Mouse (Mus musculus) gastrocnemius, adult 2 months (tissue): ENCODE results near the gene Mettl22. TPM values are rescaled to one million over a fixed set of nuclear protein-coding genes. Genes with fewer than 3 reads are reported as not detected.

Source experiments
- DNase-seq: peaks from one replicate; pipeline ENCODE4 v3.0.0; 2022
- H3K27ac ChIP-seq: fragments of 200-600 bp; 2 replicates; pipeline ENCODE4 v1.8.1; 2022; ENCODE audit warnings: mild to moderate bottlenecking
- H3K4me3 ChIP-seq: fragments of 200-600 bp; 2 replicates; pipeline ENCODE4 v1.8.1; 2022; ENCODE audit warnings: mild to moderate bottlenecking, moderate library complexity
- CTCF ChIP-seq: fragments of 200-600 bp; IDR thresholded peaks from 2 replicates; pipeline ENCODE4 v1.8.1; 2022; ENCODE audit warnings: antibody characterized with exemption, mild to moderate bottlenecking, moderate library complexity
- intact Hi-C: fragments of 180-260 bp; cut with DNase I; formaldehyde crosslinking; loops from one replicate; pipeline ENCODE4 v1.15.1; 2025
- total RNA-seq, 2 experiments: library from RNA; stranded (reverse); gene quantifications; 2 replicates each; pipeline ENCODE4 v1.2.3; 2021

Gene Mettl22
- total RNA-seq, 2 experiments from 2014 or later: 89.1 to 89.4 TPM

- Histone ChIP-seq H3K27ac (no peak overlapping the region), H3K4me3 (no peak overlapping the region)
- TF ChIP-seq CTCF: no peak
- intact Hi-C loops: no loop called here
- DNase-seq: no peak
Observed at GRCm38 (mm10) chr16:8539150-8539865, 68.7 kb downstream of the Mettl22 start.

Other genes starting within 250 kb of the Mettl22 start
- gene Tmem114, start 45.7 kb upstream of the Mettl22 start, total RNA-seq: not detected
- gene Abat, start 42.6 kb downstream of the Mettl22 start, total RNA-seq: 1 to 10 TPM; 2.3 to 3.7 TPM
- 10 to 100 TPM; 14.9 to 24.0 TPM for gene Pmm2, start 166.9 kb downstream of the Mettl22 start, total RNA-seq
- 10 to 100 TPM; 12.4 to 12.9 TPM for gene Tmem186, start 166.9 kb downstream of the Mettl22 start, total RNA-seq
- gene Carhsp1, start 201.4 kb downstream of the Mettl22 start, total RNA-seq: 1 to 10 TPM; 5.8 to 8.7 TPM
- gene Gm5767, start 210.0 kb downstream of the Mettl22 start, total RNA-seq: not detected